Mouse (Mus musculus) limb, embryonic 15.5 days (tissue): Measurements from ENCODE around the gene Sh3kbp1. TPM values are rescaled to one million over a fixed set of nuclear protein-coding genes. Genes with fewer than 3 reads are reported as not detected.

Experiments
- ATAC-seq: fragments of 200-750 bp; cut with Nextera tagmentation; 2 replicates; pipeline ENCODE4 v1.8.0; 2017; ENCODE audit warnings: low read depth, moderate TSS enrichment; ENCODE audit not compliant: insufficient number of reproducible peaks, low FRiP score, low TSS enrichment
- H3K27ac ChIP-seq: fragments of 300-500 bp; sonication (generic); 2 replicates; pipeline ENCODE4 v1.5.1; 2015; ENCODE audit warnings: moderate library complexity, mild to moderate bottlenecking, inconsistent platforms
- H3K27me3 ChIP-seq: fragments of 300-500 bp; sonication (generic); 2 replicates; pipeline ENCODE4 v1.6.1; 2015; ENCODE audit warnings: inconsistent platforms
- H3K36me3 ChIP-seq: fragments of 300-500 bp; sonication (generic); 2 replicates; pipeline ENCODE4 v1.6.1; 2015; ENCODE audit warnings: inconsistent platforms
- H3K4me1 ChIP-seq: fragments of 300-500 bp; sonication (generic); 2 replicates; pipeline ENCODE4 v1.6.1; 2015; ENCODE audit warnings: inconsistent platforms
- H3K4me2 ChIP-seq: fragments of 300-500 bp; sonication (generic); 2 replicates; pipeline ENCODE4 v1.6.1; 2015; ENCODE audit warnings: mild to moderate bottlenecking, inconsistent platforms
- H3K4me3 ChIP-seq: fragments of 300-500 bp; sonication (generic); 2 replicates; pipeline ENCODE4 v1.5.1; 2015; ENCODE audit warnings: mild to moderate bottlenecking, inconsistent platforms
- H3K9ac ChIP-seq: fragments of 300-500 bp; sonication (generic); 2 replicates; pipeline ENCODE4 v1.6.1; 2015; ENCODE audit warnings: inconsistent platforms
- H3K9me3 ChIP-seq: fragments of 300-500 bp; sonication (generic); 2 replicates; pipeline ENCODE4 v1.6.1; 2016; ENCODE audit warnings: inconsistent platforms
- WGBS: fragments of 180-500 bp; shearing (Covaris S2); methylation state at CpG from one replicate; pipeline ENCODE4 v1.1.7; 2015; 5-methylcytosine and 5-hydroxymethylcytosine counted together
- polyA plus RNA-seq: library from polyadenylated mRNA; unstranded; fragments of >200 nt; fragmentation: Nextera tagmentation; extraction: Ambion mirVana; gene quantifications from 2 replicates; pipeline ENCODE4 v1.2.1, GENCODE M21; 2015

Gene Sh3kbp1
- polyA plus RNA-seq, 1 experiment from 2014 or later, result 50.0 TPM

DNA sequence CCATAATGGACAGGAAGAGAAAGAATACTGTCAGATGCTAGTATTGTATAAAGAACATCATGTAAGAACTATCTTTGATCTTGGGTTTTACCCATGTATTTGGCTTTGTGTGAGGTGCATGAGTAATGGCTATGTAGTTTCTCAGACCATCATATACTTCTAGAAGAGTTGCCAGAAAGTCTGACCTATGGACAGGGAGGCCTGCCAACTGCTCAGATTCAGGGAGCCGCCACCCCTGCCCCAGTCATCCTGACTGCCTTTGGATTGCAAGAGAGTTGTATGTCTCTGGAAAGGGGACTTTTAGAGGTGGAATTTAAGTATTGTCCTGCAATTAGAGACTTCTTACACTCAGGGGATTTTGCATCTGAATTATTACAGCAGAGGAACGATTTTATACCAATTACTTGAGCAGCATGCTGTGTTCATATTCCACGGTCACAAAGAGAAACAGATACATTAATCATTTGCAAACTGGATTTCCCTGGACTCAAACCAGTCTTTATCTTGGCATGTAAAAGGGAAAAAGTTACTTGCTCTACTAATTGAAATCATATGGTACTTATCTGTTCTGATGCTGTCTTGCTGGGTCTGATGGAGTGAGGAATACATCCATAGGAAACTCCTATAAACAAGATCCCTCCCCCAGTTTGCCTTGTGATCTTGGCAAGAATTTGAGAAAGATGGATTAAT, 233.9 kb downstream of the Sh3kbp1 start:
- Histone ChIP-seq H3K9ac (no peak overlapping the region), H3K4me3 (no peak overlapping the region), H3K27me3 (0 out of 2 replicates have a peak, but pooled peaks cover 17% of the 10 kb centered on the region), H3K36me3 (no peaks in the 10 kb centered on the region), H3K9me3 (no peaks in the 10 kb centered on the region), H3K27ac (no peak overlapping the region), H3K4me1 (no peaks in the 10 kb centered on the region), H3K4me2 (no peak overlapping the region)
- no peak for ATAC-seq
- 52% methylated on average over 3 of the region's 3 CpGs for WGBS

DNA sequence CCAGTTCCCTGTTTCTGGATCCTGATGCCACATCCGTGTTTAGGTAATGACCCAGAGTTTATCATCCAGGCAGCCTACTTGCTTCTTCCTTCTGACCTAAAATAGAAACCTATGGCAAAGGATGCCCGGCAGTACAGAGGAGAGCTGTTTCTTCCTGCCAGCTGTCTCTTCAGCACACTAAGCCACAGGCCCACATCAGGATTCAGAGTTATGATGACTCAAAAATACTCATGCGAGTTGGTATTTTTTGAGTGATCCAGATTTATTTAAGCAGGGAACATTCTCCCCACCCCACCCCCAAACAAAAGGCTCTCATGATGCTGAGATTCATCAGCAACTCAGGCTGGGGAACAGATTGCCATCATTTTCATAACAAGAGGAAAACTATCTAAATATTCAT, 240.6 kb downstream of the Sh3kbp1 start:
- H3K4me3 ChIP-seq, result no peak overlapping the region
- H3K9ac ChIP-seq, result no peak overlapping the region
- WGBS, result 78% methylated on average over 3 of the region's 3 CpGs
- 0 out of 2 replicates have a peak, but pooled peaks cover 14% of the 10 kb centered on the region for H3K27me3 ChIP-seq
- no peak for ATAC-seq
- H3K9me3 ChIP-seq, result no peaks in the 10 kb centered on the region
- no peaks in the 10 kb centered on the region for H3K4me1 ChIP-seq
- H3K36me3 ChIP-seq, result no peaks in the 10 kb centered on the region
- H3K4me2 ChIP-seq, result no peak overlapping the region
- H3K27ac ChIP-seq, result no peak overlapping the region

DNA sequence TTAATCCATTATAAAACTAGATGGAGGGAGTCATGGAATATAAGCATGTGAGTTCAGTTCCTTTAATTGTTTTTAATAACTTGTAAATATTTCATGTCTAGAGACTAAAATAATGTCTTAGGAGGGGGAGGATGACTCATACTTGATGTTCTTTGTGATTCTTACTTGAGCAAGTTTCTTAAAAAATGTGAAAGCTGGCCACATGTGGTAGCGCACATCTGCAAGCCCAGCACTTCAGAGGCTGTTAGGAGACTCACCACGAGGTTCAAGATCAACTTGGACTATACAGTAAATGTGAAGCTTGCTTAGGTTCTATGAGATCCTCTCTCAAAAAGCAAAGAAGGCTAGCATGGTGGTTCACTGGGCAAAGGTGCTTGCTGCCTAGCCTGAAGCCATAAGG, 245.4 kb downstream of the Sh3kbp1 start:
- Histone ChIP-seq H3K9ac (no peak overlapping the region), H3K4me3 (no peak overlapping the region), H3K9me3 (no peaks in the 10 kb centered on the region), H3K27ac (no peak overlapping the region), H3K4me1 (no peaks in the 10 kb centered on the region), H3K4me2 (no peak overlapping the region), H3K36me3 (no peaks in the 10 kb centered on the region), H3K27me3 (0 out of 2 replicates have a peak, but pooled peaks cover 8% of the 10 kb centered on the region)
- whole genome bisulfite sequencing, result 77% methylated on average over 2 of the region's 2 CpGs
- ATAC-seq, result no peak

DNA sequence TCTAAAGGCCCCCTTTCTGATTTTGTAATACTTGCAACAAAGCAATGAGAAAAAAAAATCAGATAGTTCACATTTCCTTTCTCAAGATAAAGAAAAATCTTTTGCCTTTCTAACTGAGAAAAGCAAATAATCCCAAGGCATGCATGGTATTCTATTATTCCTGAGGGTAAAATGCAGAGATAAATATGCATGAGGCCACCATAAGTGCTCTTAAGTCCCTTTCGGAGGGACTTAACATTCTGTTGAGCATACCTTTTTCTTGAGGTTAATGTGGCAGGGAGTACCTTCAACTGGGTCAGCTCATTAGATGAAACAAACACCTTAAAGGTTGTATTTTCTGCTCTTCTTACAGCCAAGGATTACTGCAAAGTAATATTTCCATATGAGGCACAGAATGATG, 250.7 kb downstream of the Sh3kbp1 start:
- H3K27me3 ChIP-seq, result peaks cover 14% of the 10 kb centered on the region; the same call in 1 of the 2 replicates
- WGBS, result 83% methylated on average over 1 of the region's 1 CpGs
- no peaks in the 10 kb centered on the region for H3K9me3 ChIP-seq
- H3K9ac ChIP-seq, result no peak overlapping the region
- no peak overlapping the region for H3K4me2 ChIP-seq
- H3K36me3 ChIP-seq, result no peaks in the 10 kb centered on the region
- ATAC-seq, result no peak
- H3K4me1 ChIP-seq, result no peaks in the 10 kb centered on the region
- no peak overlapping the region for H3K27ac ChIP-seq
- no peak overlapping the region for H3K4me3 ChIP-seq

DNA sequence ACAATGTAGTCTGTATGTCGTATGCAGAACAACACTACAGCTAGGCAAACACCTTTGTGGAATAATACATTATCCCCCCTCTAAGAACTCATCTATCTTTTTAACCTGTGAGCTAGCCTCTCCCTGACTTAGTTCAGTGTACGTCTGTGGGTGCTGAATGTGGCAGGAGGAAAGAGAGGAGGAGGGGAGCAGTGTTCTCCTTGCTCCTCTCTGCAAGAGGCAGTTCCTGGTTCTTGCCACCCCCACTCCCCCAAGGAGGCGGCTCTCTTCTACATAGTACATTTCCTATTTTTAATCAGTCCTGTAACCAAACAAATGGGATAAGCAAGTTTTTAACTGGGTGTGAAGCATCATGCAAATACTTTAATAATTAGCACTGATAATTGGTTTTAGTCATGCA, 252.4 kb downstream of the Sh3kbp1 start:
- Histone ChIP-seq H3K27ac (no peak overlapping the region), H3K4me2 (no peak overlapping the region), H3K4me1 (no peaks in the 10 kb centered on the region), H3K36me3 (no peaks in the 10 kb centered on the region), H3K27me3 (peaks cover 14% of the 10 kb centered on the region; the same call in 1 of the 2 replicates), H3K4me3 (no peak overlapping the region), H3K9me3 (no peaks in the 10 kb centered on the region), H3K9ac (no peak overlapping the region)
- no peak for ATAC-seq
- 67% methylated on average over 3 of the region's 3 CpGs for WGBS

DNA sequence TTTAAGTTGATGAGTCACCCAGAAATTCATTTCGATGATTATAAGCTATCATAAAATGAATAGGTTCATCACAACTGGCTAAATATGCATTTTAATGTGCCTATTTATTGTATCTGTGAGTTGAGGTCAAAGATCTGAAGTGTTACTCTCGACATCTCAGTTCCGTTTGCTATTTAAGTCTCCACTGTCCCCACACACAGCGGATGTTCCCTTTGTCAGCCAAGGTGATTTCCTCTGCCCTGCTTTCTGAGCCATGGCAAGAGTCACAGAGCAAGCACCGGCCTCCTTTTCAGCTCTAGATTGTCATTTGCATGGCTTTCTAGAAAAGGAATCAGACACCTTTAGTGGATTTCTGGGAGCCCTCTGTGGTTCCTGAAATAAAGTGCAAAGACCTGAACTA, 254.5 kb downstream of the Sh3kbp1 start:
- H3K36me3 ChIP-seq, result no peaks in the 10 kb centered on the region
- no peak overlapping the region for H3K4me2 ChIP-seq
- 87% methylated on average over 5 of the region's 5 CpGs for WGBS
- ATAC-seq, result no peak
- H3K27ac ChIP-seq, result no peak overlapping the region
- peaks cover 14% of the 10 kb centered on the region; the same call in 1 of the 2 replicates for H3K27me3 ChIP-seq
- H3K4me3 ChIP-seq, result no peak overlapping the region
- H3K9ac ChIP-seq, result no peak overlapping the region
- no peaks in the 10 kb centered on the region for H3K9me3 ChIP-seq
- no peaks in the 10 kb centered on the region for H3K4me1 ChIP-seq

DNA sequence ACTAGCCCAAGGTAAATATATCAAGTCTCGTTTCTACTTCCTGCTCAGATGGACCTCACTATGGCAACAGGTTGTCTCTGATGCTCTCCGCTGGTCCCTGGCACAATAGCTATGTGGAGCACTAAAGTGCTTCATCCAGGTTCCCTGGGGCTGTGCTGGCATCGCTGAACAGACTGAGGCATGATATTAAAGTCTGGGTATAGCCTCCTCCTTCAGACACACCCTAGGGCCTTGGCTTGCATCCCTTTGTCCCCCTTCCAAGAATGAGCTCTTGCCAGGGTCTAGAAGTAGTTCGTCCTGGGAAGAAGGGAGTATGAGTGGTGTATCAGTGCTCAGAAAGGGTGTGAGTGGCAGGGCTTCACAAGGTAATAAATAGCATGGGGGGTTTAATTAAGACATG, 269.5 kb downstream of the Sh3kbp1 start:
- WGBS, result 59% methylated on average over 4 of the region's 4 CpGs
- Histone ChIP-seq H3K4me2 (no peak overlapping the region), H3K27ac (no peak overlapping the region), H3K9ac (no peak overlapping the region), H3K36me3 (no peaks in the 10 kb centered on the region), H3K9me3 (no peaks in the 10 kb centered on the region), H3K27me3 (no peaks in the 10 kb centered on the region; the same call in 1 of the 2 replicates), H3K4me1 (no peaks in the 10 kb centered on the region), H3K4me3 (no peak overlapping the region)
- ATAC-seq, result no peak

DNA sequence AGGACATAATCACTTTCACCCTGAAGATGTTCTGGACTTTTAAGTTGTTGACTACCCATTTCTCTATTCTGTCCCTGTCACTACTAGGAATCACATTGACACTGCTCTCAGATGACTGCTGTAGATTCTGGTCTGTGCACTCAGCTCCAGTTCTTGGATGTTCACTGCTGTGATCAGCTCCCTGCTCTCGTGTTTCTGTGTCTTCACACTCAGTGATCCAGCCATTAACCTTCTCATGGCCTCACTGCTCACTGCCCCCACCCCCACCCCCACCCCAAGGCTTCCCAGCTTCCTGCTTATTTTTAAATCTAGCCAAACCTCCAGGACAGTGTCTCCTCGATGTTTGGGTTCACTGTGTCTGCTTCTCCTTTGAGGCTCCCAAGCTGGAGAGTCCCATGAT, 271.0 kb downstream of the Sh3kbp1 start:
- H3K27ac ChIP-seq, result no peak overlapping the region
- no peaks in the 10 kb centered on the region for H3K36me3 ChIP-seq
- H3K9ac ChIP-seq, result no peak overlapping the region
- ATAC-seq, result no peak
- no peak overlapping the region for H3K4me3 ChIP-seq
- WGBS, result 36% methylated on average over 2 of the region's 2 CpGs
- no peaks in the 10 kb centered on the region for H3K9me3 ChIP-seq
- H3K27me3 ChIP-seq, result no peaks in the 10 kb centered on the region; the same call in 1 of the 2 replicates
- no peaks in the 10 kb centered on the region for H3K4me1 ChIP-seq
- H3K4me2 ChIP-seq, result no peak overlapping the region

DNA sequence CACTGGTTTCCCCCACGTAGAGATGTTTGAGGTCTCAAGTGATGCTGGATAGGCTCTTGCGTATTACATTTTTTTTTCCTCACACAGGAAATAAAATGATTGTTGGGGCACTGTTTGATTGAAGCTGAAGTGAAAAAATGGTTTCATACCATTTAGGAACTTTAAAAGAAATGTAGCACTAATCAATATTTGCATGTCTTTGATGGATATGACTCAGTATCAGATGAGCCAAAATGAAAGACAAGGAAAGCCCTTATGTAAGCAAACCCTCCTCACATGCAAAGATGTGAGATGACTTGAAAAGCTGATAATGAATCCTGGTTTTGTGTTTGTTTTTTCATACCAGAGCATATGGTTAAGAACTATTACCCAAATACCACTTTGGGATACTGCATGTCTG, 272.0 kb downstream of the Sh3kbp1 start:
- no peaks in the 10 kb centered on the region for H3K9me3 ChIP-seq
- no peaks in the 10 kb centered on the region; the same call in 1 of the 2 replicates for H3K27me3 ChIP-seq
- no peaks in the 10 kb centered on the region for H3K36me3 ChIP-seq
- no peak overlapping the region for H3K9ac ChIP-seq
- H3K4me1 ChIP-seq, result no peaks in the 10 kb centered on the region
- H3K4me2 ChIP-seq, result no peak overlapping the region
- WGBS, result 87% methylated on average over 2 of the region's 2 CpGs
- no peak for ATAC-seq
- H3K4me3 ChIP-seq, result no peak overlapping the region
- no peak overlapping the region for H3K27ac ChIP-seq

DNA sequence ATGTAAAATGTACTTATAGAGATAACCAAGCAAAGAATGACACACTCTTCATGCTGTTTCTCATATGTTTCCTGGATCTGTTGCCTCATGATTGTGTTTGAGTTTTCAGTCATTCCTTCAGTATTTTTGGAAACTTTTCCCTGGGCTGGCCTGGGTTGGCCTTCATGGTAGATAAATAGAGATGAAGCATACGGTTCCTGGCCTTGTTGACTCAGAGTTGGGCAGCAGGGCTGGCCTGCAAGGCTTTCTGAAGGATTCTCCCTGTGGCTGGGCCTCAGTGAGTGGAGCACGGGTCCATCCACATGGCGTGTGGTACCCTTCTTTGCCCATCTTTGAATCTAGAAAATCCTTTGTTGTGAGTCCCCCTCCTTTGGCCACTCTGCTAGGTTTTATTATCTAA, 276.3 kb downstream of the Sh3kbp1 start:
- Histone ChIP-seq H3K4me3 (no peak overlapping the region), H3K36me3 (no peaks in the 10 kb centered on the region), H3K9ac (no peak overlapping the region), H3K9me3 (no peaks in the 10 kb centered on the region), H3K27ac (no peak overlapping the region), H3K27me3 (peaks cover 18% of the 10 kb centered on the region), H3K4me1 (no peaks in the 10 kb centered on the region), H3K4me2 (no peak overlapping the region)
- 77% methylated on average over 3 of the region's 3 CpGs for WGBS
- ATAC-seq, result no peak

DNA sequence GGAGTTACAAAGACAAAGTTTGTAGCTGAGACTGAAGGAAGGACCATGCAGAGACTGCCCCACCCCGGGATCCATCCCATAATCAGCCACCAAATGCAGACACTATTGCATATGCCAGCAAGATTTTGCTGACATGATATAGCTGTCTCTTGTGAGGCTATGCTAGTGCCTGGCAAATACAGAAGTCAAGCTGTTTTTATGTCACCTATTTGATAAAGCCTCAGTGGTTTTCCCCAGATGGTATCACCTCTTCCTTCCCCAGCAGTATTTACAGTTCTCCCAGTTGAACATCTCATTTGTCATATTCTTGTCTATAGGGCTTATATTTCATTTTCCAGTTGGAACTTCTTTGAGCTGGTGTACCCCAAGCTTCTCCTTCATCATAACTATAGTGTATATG, 280.6 kb downstream of the Sh3kbp1 start:
- Histone ChIP-seq H3K4me3 (no peak overlapping the region), H3K27ac (no peak overlapping the region), H3K4me2 (no peak overlapping the region), H3K36me3 (no peaks in the 10 kb centered on the region), H3K9me3 (no peaks in the 10 kb centered on the region), H3K4me1 (no peaks in the 10 kb centered on the region), H3K9ac (no peak overlapping the region), H3K27me3 (peaks cover 18% of the 10 kb centered on the region)
- no peak for ATAC-seq
- 58% methylated on average over 1 of the region's 1 CpGs for WGBS

DNA sequence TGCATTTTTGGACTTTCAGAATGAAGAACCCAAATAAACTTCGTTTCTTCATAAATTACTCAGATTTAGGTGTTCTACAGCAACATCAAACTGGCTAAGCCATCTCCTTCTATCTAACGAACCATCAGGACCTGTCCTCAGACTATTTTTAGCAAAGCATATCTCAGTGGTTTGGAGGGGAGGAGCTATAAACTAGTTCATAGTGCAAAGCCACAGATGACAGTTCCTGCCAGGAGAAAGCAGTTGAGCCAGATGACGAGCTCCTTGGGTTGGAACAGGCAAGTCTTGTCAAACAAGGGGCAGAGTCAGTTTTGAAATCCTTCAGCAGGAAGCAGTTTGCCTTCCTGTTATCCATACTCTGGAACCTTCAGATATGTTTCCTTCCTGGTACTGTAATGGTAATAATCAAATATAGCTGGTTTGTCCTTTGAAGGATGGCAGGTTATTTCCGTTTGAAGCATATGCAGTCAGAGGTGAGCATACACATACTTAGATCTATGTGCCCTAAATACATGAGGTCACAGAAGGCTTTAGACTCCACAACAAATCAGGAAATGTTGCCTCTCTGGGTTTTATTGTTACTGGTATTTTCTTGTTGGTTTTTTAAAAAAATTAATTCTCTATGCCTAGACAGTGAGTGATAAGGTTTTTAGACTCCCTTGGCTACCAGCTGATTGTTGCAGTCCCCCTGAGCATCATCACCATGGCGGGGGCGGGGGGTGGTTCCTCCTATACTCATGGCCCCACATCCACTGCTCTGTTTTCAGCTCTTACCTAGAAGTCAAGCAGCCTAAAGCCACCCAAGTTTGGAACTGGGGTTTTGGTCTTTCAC, 282.6 kb downstream of the Sh3kbp1 start:
- Histone ChIP-seq H3K36me3 (no peaks in the 10 kb centered on the region), H3K9me3 (no peaks in the 10 kb centered on the region), H3K27ac (peak overlapping the region; percentile 54; the same call in 1 of the 2 replicates), H3K9ac (no peak overlapping the region), H3K27me3 (peaks cover 17% of the 10 kb centered on the region), H3K4me1 (no peaks in the 10 kb centered on the region), H3K4me2 (no peak overlapping the region), H3K4me3 (no peak overlapping the region)
- no peak for ATAC-seq
- WGBS, result 71% methylated on average over 6 of the region's 6 CpGs
